Mouse (Mus musculus) left cerebral cortex, postnatal 36 days (tissue): ENCODE data around the gene Rprm. TPM values are rescaled to one million over a fixed set of nuclear protein-coding genes. Genes with fewer than 3 reads are reported as not detected.

Experiments
- DNase-seq, 2 experiments: peaks; one replicate each; pipeline ENCODE4 v3.0.0; 2021 to 2022; ENCODE audit warnings: low spot score in 2 of 2, mixed read lengths in 1 of 2
- intact Hi-C: fragments of 180-260 bp; cut with DNase I; formaldehyde crosslinking; loops from one replicate; pipeline ENCODE4 v1.15.1; 2025
- total RNA-seq, 2 experiments: library from RNA; stranded (reverse); gene quantifications; 2 replicates each; pipeline ENCODE4 v1.2.3; 2021

Gene Rprm
- 10 to 100 TPM; 84.3 to 97.2 TPM for total RNA-seq

DNA sequence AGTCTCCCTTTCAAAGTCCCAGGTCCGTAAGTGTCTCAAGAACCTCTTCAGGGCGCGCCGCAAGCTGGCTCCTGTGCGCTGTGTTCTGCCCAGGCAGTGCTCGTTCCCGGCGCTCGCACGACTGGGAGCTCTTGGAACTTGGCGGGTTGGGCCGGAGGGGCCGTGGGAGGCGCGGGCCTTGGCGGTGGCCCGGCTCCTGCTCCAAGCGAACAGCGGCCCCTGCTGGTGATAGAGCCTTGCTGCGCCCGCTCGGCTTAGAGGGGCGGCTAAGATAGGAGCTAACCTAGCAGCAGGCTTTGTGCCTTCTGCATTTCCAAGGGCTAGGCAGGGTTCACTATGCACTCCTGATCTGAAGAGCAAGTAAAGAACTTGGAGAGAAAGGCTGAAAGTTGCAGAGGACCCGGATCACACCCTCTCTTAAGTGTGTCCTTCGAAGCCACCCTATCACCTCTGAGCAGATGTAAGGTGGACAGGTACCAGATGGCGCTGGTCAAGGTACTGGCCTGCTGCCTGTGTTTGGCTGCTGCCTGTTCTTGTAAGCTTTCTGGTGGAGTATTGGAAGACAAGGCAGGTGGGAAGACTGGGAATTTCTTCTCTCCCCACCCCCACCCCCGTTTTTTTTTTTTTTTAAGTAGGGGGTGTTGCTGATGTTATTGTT lies at the start of gene Rprm:
Gene Rprm, minus strand, starts transcription at position 123 of the 658 bp plus-strand sequence.
- peak; percentile 92 to 93 for DNase-seq
- intact Hi-C loops, result loop anchor here (1.0 to 10.0 kb wide), 3 partner anchors 521 to 878 kb away; no protein-coding TSS in a partner anchor

DNA sequence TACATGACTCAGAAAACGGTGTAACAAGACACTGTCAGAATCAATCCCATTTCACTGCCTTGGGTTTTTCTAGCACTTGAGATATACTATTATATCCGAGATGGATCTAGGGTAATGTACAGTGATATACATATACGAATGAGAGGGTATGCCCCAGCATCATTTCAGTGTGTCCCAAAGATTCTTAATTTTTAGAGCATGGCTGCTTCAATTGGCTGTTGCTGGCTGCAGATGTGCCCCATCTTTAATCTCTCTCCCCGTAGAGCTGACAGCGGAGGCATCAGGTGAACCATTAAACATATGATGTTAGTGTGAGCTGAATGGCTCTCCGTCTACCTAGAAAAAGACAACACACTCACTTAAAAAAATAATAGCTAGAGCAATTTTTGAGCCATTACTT lies 34.0 kb upstream of the Rprm start:
- intact Hi-C loops, result no loop called here

DNA sequence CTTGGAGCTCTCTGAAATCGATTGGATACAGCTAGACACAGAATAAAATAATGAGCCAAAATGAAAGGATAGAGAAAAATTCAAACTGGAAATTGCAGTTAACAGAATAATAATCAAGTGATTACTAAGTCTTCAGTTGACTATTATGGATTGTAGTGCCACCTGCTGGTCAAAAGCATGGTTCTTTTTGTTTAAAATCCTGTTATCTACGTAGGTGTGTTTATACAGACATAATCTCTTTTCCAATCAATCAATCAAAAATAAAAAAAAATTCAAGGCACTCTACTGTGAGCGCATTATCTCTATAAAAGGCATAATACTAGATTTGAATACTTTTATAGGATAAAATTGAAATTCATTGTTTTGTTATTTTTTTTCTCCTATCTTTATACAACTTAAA lies 33.5 kb upstream of the Rprm start:
- DNase-seq, result no peak
- intact Hi-C loops, result no loop called here

More for the DNA sequence above, 34.0 kb upstream of the Rprm start:
- DNase-seq, result no peak

DNA sequence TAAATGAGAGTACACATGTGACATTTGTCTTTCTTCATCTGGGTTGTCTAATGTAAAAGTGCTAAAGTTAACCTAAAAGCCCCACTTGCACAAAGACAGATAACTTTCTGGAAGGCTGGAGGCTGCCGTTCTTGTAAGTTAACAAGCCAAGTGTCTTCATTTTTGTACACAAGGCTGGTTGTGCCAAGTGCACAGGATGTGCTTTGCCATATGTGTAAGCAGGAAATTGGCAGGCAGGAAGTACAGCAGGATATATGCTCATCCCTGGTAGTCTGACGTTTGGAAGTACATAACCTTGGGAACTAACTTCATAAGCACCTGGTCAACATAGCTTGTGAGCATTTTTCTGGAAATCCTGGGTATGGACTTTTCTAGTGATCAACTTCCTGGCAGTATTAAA lies 25.9 kb upstream of the Rprm start:
- intact Hi-C loops, result no loop called here
- DNase-seq, result no peak

DNA sequence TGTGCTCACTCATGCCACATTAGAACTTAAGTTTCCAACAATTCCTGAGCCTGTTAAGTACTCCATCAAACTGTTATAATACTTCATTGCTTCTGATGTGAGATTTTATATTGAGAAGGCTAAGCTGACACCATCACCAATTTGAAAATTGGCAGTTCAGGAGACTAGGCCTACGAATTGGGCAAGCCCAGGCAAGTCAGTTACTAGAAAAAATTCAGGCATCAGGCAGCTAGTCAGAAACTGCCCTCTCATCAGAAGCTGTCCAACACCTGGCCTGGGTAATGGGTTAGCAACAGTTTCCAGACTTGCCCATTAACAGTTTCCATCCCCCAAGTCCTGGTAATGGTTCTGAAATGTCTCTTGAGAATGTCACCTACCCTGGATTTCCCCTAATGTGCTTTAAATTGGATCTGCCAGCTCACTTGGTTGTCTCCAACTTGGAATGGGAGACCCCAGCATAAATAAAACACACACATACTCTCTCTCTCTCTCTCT lies 20.9 kb upstream of the Rprm start:
- no peak for DNase-seq

DNA sequence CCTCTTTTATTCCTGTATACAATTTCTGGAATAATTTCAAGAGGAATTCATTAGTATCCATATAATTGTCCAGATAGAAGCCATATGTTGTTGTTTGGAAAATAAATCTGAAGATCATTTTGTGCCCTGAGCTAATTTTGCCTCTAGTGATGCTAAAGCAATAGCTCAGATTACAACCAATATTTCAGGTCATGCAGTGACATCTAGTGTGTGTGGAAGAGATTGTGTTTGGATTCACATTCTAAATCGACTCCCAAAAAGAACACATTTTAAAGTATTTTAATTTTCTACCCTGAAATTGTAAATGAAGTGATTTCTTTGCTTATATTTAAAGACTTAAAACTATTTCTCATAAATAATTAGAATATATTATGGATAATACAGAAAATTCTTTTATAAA lies 14.6 kb upstream of the Rprm start:
- intact Hi-C loops, result no loop called here
- no peak for DNase-seq

More for the DNA sequence above, 20.9 kb upstream of the Rprm start:
- intact Hi-C loops, result no loop called here

DNA sequence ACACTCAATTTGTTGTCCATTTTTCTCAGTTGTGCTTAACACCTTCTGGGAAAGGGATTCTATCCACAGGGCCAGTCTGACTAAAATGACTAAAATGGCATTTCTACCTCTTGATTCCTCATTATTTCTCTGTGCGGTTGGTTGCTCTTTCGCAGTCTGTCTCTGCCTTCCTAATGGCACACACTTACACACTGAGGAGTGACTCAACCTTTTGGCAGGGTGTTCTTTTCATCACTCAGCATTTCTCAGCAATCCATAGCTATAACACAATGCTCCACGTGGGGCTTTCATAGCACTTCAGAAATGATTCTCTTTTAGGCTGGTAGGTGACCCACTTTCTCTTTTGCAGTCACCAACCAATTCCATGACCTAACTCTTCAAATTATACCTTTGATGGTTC lies 7.3 kb upstream of the Rprm start:
- intact Hi-C loops, result no loop called here
- no peak for DNase-seq

DNA sequence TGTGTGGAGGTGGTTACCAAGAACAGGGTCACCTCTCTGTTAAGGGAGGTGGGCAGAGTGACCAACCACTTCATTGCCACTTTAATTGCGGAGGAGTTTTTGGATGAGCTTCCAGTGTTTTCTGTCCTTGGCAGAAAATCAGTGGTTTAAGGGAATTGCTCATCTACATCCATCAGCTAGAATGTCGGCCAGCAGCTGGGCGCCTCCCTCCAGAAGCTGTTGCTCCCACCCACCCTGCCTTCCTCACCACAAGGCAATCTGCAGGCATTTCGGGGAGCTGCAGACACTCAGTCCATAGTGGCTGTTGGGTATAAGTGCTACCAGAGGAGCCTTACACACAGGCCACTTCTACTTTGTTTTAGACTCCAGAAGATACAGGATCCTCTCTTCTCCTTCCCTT lies 902 bp upstream of the Rprm start:
- intact Hi-C loops, result loop anchor here (5.0 to 10.0 kb wide), 2 partner anchors 521 to 879 kb away; no protein-coding TSS in a partner anchor
- DNase-seq, result peak; percentile 57 to 63

DNA sequence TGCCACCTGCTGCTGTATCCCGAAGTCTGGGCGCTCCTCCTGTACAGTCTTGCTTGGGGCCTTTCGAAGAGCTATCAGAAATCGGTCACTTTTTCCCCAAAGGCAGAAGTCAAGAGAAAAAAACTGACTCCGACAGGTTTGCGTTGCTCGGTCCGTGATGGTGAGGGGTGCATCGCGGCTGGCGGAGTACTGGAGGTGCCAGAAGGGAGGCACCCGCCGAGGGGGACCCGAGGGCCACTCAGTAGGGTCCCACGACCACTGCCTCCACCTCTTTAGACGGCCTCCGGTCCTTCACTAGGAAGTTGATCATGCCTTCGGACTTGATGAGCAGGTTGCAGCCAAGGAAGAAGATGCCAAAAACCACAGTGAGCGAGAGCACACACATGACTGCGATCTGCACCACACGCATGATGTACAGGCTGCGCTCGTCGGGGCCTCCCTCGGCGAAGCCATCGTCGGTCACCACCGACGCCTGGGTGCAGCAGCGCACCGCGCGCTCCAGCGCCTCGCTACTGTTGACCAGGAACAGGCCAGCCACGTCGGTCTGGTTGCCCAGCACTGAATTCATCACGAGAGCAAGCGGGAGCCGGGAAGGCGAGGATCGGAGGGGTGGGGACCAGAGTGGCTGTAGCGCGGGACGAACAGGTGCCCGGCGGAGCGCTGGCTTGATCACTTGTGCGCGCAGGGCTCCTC lies 469 bp downstream of the Rprm start:
- intact Hi-C loops, result loop anchor here (1.0 to 10.0 kb wide), 4 partner anchors 368 to 878 kb away; no protein-coding TSS in a partner anchor

DNA sequence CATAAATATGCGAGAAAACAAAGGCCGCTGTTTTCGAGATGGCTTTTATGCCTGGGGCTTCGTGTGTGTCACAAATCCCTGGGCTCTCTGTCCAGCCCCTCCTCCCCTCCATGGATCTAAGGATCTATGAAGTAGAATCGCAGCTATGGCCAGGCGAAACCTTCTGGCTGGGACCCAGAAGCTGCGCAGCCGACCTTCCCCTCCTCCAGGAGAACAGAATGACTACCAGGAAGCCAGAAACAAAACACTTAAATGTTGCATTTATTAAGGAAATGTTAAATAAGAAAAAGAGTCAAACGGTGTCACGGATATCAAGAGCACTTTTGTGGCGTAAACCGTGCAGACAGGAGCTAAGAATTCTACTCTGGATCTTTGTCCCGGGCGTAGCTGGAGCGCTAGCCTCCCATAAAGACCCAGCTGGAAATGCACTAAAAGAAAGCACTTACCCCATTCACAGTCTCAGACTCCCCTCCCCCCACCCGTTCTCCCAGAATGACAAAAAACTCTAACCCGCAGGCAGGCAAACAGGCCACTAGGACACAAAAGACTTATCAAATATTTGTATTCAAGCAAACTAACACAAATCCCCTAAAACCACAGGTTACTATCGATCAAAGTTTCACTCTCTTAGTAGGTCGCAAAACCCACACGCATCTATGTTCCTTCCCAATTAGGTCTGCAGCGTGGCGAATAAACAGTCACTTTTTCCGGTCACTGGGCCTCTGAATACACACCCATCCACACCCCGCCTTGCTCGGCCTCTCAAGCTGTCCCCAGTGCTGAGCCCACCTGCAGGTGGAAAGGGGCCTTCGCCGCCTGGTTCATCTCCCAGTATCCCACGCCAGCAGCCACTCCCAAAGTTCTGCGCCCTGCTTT lies 1.3 kb downstream of the Rprm start:
- DNase-seq, result no peak
- intact Hi-C loops, result loop anchor here (5.0 to 10.0 kb wide), 2 partner anchors 367 to 519 kb away; no protein-coding TSS in a partner anchor

More for the DNA sequence above, 469 bp downstream of the Rprm start:
- no peak for DNase-seq

DNA sequence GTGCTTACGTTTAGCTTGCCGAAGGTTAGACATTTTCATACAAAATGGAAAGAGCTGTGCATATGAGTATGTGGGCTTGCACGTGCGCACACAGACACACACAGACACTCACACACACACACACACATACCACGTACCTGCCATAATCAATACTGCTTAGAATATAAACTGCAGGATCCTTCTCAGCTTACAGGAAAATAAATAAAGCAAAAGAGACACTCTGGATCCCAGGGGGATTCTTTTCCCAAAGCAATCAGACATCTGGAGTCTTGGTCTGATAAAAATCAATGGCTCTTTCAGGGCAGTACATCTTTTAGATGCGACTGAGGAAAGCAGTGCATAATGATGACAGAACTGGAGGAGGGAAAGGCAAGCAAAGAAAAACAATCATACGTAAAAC lies 6.4 kb downstream of the Rprm start:
- DNase-seq, result no peak
- intact Hi-C loops, result no loop called here

DNA sequence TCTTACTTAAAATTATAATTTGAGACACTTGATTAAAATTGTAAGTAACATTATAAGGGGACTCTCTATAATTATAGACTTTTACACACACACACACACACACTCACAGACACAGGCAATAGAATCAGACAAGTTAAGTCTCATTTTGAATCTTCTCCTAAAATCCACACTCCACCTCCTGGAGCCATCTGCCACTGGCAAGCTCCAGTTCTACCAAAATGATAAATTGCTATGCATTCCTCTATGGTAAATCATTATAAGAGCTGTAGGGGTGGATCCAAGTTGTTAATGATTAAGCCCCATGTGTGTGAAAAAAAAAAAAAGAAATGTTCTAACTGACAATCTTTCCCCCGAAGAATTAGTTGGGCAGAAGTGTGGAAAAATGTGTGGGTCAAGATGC lies 13.8 kb downstream of the Rprm start:
- intact Hi-C loops, result no loop called here
- peak in 1 of 2 experiments; percentile 28 for DNase-seq

DNA sequence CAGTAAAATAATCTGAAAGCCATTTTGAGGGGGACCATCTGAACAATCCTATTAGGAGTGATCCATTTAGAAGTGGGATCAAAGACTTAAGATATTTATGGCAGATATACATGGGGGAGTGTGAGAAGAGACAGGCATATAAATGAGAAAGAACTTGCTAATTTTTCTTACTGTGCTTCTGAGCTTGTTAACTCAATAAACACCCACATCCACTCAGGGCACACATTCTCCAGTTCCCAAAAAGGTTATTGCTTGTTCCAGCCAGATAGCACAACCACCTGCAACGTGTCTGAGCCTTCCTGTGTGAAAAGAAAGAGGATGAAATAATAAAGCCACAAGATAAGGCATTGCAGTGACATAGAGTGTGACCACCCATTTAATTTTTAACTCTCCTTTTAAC lies 22.9 kb downstream of the Rprm start:
- intact Hi-C loops, result no loop called here
- no peak for DNase-seq

DNA sequence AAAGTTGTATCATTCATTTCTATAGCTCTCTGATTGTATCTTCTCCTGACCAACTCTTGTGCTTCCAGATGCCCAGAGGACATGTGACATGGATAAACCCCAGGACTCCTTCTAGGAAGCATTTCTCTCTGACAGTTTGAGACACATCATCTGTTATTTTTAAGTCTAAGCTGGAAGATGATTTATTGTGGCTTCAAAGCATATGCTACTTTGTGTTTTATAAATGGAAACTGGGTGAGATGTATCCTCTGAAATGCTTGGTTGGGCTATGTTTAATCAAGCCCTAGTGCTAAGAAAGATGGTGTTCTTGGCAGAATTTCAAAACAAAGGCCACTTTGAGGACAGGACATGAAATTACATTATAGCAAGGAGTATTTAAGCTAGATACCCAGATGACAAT lies 24.3 kb downstream of the Rprm start:
- no peak for DNase-seq
- intact Hi-C loops, result no loop called here
